Mouse (Mus musculus): ENCODE results near the gene Raver1.

DNA sequence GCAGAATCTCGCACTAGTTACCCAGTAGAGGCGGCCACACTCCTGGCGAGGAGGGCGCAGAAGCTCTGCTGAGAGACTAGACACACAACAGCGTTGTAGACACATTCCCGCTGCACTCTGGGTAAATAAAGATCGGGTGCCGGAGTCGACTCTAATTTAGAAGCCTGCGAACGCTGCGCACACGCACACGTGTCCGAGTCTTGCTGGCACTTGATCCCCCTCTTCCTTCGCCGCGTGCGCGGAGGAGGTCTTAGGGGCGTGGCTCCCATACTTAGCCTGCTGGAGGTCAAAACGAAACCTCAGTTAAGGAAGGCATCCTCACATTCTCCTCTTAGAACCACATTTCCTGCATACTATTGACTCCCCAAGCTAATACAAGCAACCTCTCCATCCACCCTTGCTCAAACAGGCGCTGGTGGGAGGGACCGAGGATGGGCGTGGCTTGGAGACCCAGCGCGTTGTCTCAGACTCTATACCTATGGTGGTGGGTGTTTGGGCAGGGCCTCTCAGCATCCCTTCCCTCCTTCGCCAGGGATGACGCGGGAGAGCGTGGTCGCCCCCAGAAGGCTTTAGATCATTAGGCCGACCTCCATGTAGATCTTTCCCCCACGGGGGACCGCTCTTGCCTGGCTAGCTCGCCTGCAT, 60.4 kb downstream of the Raver1 start:
- no peak; the same call in 1 of the 2 replicates for TF ChIP-seq POLR2A (IDR thresholded peaks at IDR 0.05; ENCODE audit: insufficient read depth, low read depth, low read length)
- no peak for TF ChIP-seq CTCF (IDR thresholded peaks at IDR 0.05)
- no peak for TF ChIP-seq EP300 (IDR thresholded peaks at IDR 0.05; ENCODE audit: insufficient read depth, low read depth, low read length)

Measured in heart, adult 2 months (tissue).